Mouse (Mus musculus) myocyte (in vitro differentiated cells): Measurements from ENCODE around the gene Dchs2.

Experiments
- CEBPB ChIP-seq: IDR thresholded peaks from 2 replicates; pipeline ENCODE4 v1.6.1; 2011; ENCODE audit warnings: mild to moderate bottlenecking, moderate library complexity; ENCODE audit not compliant: poor library complexity, insufficient read depth, severe bottlenecking
- E2F4 ChIP-seq: IDR thresholded peaks from one replicate; pipeline ENCODE4 v1.6.1; 2011; ENCODE audit warnings: mild to moderate bottlenecking, control low read depth, moderate library complexity; ENCODE audit not compliant: insufficient read depth
- MAX ChIP-seq: IDR thresholded peaks from one replicate; pipeline ENCODE4 v1.6.1; 2011; ENCODE audit warnings: low read depth, mild to moderate bottlenecking, control low read depth
- MYOD1 ChIP-seq, 3 experiments: IDR thresholded peaks; one replicate each; pipeline ENCODE4 v1.6.1; 2011; ENCODE audit warnings: control low read depth in 2 of 3, low read depth in 2 of 3, mild to moderate bottlenecking in 2 of 3, moderate library complexity in 1 of 3; ENCODE audit not compliant: insufficient read length in 2 of 3, control insufficient read depth in 1 of 3
- MYOG ChIP-seq, 3 experiments: IDR thresholded peaks; one replicate each; pipeline ENCODE4 v1.6.1; 2011; ENCODE audit warnings: control low read depth in 2 of 3, low read depth in 2 of 3, mild to moderate bottlenecking in 2 of 3; ENCODE audit not compliant: insufficient read length in 2 of 3, control insufficient read depth in 1 of 3, insufficient read depth in 1 of 3
- POLR2A ChIP-seq: IDR thresholded peaks from one replicate; pipeline ENCODE4 v1.6.1; 2011; ENCODE audit warnings: low read depth, mild to moderate bottlenecking, control low read depth, moderate library complexity; ENCODE audit not compliant: insufficient read length
- POLR2AphosphoS2 ChIP-seq: IDR thresholded peaks from one replicate; pipeline ENCODE4 v1.6.1; 2011; ENCODE audit warnings: low read depth, control low read depth; ENCODE audit not compliant: insufficient read length
- SRF ChIP-seq: IDR thresholded peaks from one replicate; pipeline ENCODE4 v1.6.1; 2011; ENCODE audit warnings: low read depth; ENCODE audit not compliant: control insufficient read depth, insufficient read length
- TCF3 ChIP-seq: IDR thresholded peaks from one replicate; pipeline ENCODE4 v1.6.1; 2011; ENCODE audit warnings: low read depth, control low read depth; ENCODE audit not compliant: insufficient read length

- TF ChIP-seq MYOG (IDR thresholded peaks at IDR 0.05; ENCODE audit: control insufficient read depth in 1 of 3, insufficient read depth in 1 of 3, insufficient read length in 2 of 3, low read depth in 2 of 3) (no peak), SRF (no peak), POLR2A (no peak), MYOD1 (IDR thresholded peaks at IDR 0.05; ENCODE audit: control insufficient read depth in 1 of 3, insufficient read length in 2 of 3, low read depth in 2 of 3) (no peak), CEBPB (no peak), E2F4 (no peak), MAX (no peak), POLR2AphosphoS2 (no peak), TCF3 (no peak)
These were observed 28.1 kb upstream of the Dchs2 start for GRCm38 (mm10) chr3:83099651-83100050.
